Mouse (Mus musculus) neural tube, embryonic 11.5 days (tissue): ENCODE measurements at regions not wholly inside any gene's neighbourhood (a gene's known extent, or its start where the extent isn't known, plus 50 kb on each side); places are given as distances from the start of the nearest gene placed in this dataset.

ENCODE experiments used
- ATAC-seq: fragments of 200-750 bp; cut with Nextera tagmentation; 2 replicates; pipeline ENCODE4 v1.8.0; 2017; ENCODE audit warnings: moderate number of reproducible peaks, mild to moderate bottlenecking, moderate TSS enrichment, moderate library complexity; ENCODE audit not compliant: insufficient read depth, low FRiP score, low TSS enrichment
- DNase-seq: peaks from one replicate; pipeline ENCODE4 v3.0.0-alpha.2; 2015; ENCODE audit warnings: low spot score
- H3K27ac ChIP-seq: fragments of 300-500 bp; sonication (generic); 2 replicates; pipeline ENCODE4 v1.5.1; 2014; ENCODE audit warnings: low read depth, mild to moderate bottlenecking, low read length
- H3K27me3 ChIP-seq: fragments of 300-500 bp; sonication (generic); 2 replicates; pipeline ENCODE4 v1.6.1; 2014; ENCODE audit warnings: mild to moderate bottlenecking, low read length, mixed read lengths; ENCODE audit not compliant: control insufficient read depth, insufficient read depth
- H3K36me3 ChIP-seq: fragments of 300-500 bp; sonication (generic); 2 replicates; pipeline ENCODE4 v1.6.1; 2014; ENCODE audit warnings: mild to moderate bottlenecking, low read length, moderate library complexity, mixed read lengths; ENCODE audit not compliant: control insufficient read depth, insufficient read depth
- H3K4me1 ChIP-seq: fragments of 300-500 bp; sonication (generic); 2 replicates; pipeline ENCODE4 v1.6.1; 2014; ENCODE audit warnings: low read length, mixed read lengths; ENCODE audit not compliant: control insufficient read depth, insufficient read depth
- H3K4me2 ChIP-seq: fragments of 300-500 bp; sonication (generic); 2 replicates; pipeline ENCODE4 v1.6.1; 2014; ENCODE audit warnings: low read depth, mild to moderate bottlenecking, moderate library complexity
- H3K4me3 ChIP-seq: fragments of 300-500 bp; sonication (generic); 2 replicates; pipeline ENCODE4 v1.5.1; 2014; ENCODE audit warnings: low read depth, low read length
- H3K9ac ChIP-seq: fragments of 300-500 bp; sonication (generic); 2 replicates; pipeline ENCODE4 v1.6.1; 2014; ENCODE audit warnings: mild to moderate bottlenecking, low read length
- H3K9me3 ChIP-seq: fragments of 300-500 bp; sonication (generic); 2 replicates; pipeline ENCODE4 v1.6.1; 2016; ENCODE audit warnings: low read length; ENCODE audit not compliant: control insufficient read depth
- WGBS: fragments of 180-500 bp; shearing (Covaris S2); extraction: QIAGEN DNeasy Blood & Tissue Kit; methylation state at CpG from one replicate; pipeline ENCODE4 v1.1.7; 2014; 5-methylcytosine and 5-hydroxymethylcytosine counted together

DNA sequence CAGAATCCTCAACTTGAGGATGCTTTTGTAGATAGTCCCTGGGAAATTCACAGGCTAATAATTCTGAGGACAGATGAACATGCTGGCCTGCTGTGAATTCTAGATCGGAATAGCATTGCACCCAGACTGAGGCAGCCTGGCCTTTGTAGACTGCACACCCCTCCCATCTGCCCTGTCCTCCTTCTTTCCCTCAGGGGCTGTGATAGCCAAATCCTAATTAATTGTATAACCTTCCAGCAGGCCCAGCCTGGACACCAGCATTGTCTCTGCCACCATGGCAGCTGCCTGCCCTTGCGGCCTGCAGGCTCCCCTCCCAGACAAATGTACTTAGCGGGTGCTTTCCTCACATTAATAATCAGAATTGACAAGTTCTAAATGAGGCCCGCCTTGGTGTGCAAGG, 171.7 kb upstream of the Rbfox1 start:
- 69% methylated on average over 4 of the region's 4 CpGs for WGBS
- H3K27me3 ChIP-seq, result no peaks in the 10 kb centered on the region
- ATAC-seq (no peak), DNase-seq (peak; percentile 14)
- no peak overlapping the region for H3K4me2 ChIP-seq
- H3K9ac ChIP-seq, result no peak overlapping the region
- H3K4me3 ChIP-seq, result no peak overlapping the region
- H3K36me3 ChIP-seq, result no peaks in the 10 kb centered on the region
- no peaks in the 10 kb centered on the region for H3K4me1 ChIP-seq
- H3K27ac ChIP-seq, result no peak overlapping the region
- H3K9me3 ChIP-seq, result no peaks in the 10 kb centered on the region

DNA sequence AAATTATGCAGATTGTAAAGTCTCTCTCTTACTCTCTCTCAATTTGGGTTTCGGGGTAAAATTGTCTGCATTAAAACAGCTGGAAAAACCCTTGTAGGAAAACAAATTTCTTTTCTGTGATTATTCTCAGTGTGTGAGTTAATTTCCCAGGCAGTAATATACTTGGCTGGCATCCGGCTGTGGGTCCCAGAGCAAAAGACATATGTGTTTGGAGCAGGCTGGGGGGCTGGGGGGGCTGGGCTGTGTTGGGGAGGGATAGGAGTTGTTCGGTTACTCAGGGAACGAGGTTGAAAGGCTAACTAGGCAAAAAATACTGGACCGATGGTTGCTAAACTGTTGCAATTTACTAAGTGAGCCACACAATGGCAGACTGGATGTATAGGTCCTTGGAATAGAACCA, 175.3 kb upstream of the Rbfox1 start:
- ATAC-seq (no peak), DNase-seq (no peak)
- Histone ChIP-seq H3K36me3 (no peaks in the 10 kb centered on the region), H3K9me3 (no peaks in the 10 kb centered on the region), H3K9ac (no peak overlapping the region), H3K4me2 (no peak overlapping the region), H3K4me1 (no peaks in the 10 kb centered on the region), H3K27me3 (no peaks in the 10 kb centered on the region), H3K27ac (no peak overlapping the region), H3K4me3 (no peak overlapping the region)
- WGBS, result 81% methylated on average over 5 of the region's 5 CpGs

DNA sequence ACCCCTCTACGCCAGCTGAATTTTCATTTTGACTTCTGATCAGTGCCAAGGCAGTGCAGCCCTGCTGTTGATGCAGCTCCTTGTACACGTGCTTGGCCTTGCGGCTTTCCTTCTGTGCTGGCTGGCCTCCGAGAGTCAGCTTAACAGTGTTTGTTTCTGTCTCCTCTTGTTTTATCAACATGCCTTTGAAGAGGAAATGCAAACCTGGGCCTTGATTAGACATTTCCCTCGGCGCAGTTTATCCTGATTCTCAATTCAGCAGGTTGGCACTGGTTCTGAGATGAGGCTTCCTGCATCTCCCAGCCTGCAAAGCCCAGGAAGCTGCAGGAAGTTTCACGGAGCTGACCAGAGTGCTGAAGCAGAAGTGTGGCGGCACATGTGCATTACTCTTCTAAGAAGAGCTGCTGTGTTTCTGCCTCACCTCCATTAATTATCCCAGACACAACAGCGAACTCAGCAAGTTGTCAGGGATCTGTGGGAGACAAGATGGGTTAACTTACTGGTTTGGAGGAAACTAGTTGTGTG, 184.4 kb upstream of the Rbfox1 start:
- Histone ChIP-seq H3K36me3 (no peaks in the 10 kb centered on the region), H3K4me1 (no peaks in the 10 kb centered on the region), H3K9ac (no peak overlapping the region), H3K4me3 (no peak overlapping the region), H3K9me3 (no peaks in the 10 kb centered on the region), H3K27me3 (no peaks in the 10 kb centered on the region), H3K27ac (no peak overlapping the region), H3K4me2 (no peak overlapping the region)
- 59% methylated on average over 9 of the region's 9 CpGs for WGBS
- ATAC-seq (no peak), DNase-seq (peak; percentile 47)

DNA sequence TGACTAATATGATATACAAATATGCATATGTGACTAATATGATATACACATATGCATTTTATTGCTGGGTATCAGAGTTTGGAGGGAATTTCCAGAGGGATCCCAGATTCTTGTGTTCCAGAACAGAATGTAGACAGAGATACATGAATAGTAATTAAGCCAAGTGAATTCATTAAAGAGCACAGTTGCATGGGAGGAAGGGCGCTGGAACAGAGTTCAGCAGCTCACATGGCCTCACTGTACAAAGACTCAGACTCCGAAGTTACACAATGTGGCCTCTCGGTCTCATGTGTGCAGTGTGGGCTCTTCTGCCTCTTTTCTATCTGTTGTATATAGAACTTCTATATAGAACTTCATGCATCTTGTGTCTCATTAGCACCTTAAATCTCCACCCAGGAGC, 196.8 kb upstream of the Rbfox1 start:
- 86% methylated on average over 3 of the region's 3 CpGs for WGBS
- no peak overlapping the region for H3K4me3 ChIP-seq
- H3K9me3 ChIP-seq, result no peaks in the 10 kb centered on the region
- DNase-seq (no peak), ATAC-seq (no peak)
- H3K27ac ChIP-seq, result no peak overlapping the region
- no peaks in the 10 kb centered on the region for H3K27me3 ChIP-seq
- H3K36me3 ChIP-seq, result no peaks in the 10 kb centered on the region
- H3K4me1 ChIP-seq, result no peaks in the 10 kb centered on the region
- H3K4me2 ChIP-seq, result no peak overlapping the region
- H3K9ac ChIP-seq, result no peak overlapping the region

DNA sequence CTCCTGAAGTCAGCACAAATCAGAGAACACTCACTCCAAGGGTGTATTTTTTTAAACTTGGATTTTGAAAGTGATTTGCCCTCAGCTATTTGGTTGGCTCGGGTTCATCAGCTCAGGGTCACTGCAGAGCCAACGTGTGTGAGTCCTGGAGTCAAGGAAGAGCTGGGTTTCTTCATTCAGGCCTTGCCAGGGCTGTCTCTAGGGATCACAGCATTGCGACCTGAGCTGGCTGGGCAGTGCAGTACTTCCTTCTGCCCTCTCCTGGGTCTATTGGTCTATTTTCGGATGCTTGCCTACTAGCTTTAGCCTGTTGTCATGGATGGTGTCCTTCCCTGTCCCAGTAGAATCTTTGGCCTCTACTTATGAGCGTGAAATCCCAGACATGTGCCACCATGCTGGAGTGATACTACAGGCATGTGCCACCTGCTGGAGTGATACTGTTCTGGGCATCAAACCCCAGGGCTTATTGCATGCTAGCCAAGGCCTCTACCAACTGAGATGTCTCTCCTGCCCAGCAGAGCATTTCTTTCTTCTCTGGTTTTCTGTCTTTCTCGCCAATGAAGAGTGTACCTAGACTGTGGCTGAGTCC, 211.7 kb upstream of the Rbfox1 start:
- ATAC-seq (no peak), DNase-seq (no peak)
- Histone ChIP-seq H3K27me3 (no peaks in the 10 kb centered on the region), H3K9ac (no peak overlapping the region), H3K4me2 (no peak overlapping the region), H3K4me1 (no peaks in the 10 kb centered on the region), H3K4me3 (no peak overlapping the region), H3K9me3 (no peaks in the 10 kb centered on the region), H3K36me3 (no peaks in the 10 kb centered on the region), H3K27ac (no peak overlapping the region)
- 82% methylated on average over 6 of the region's 6 CpGs for WGBS

DNA sequence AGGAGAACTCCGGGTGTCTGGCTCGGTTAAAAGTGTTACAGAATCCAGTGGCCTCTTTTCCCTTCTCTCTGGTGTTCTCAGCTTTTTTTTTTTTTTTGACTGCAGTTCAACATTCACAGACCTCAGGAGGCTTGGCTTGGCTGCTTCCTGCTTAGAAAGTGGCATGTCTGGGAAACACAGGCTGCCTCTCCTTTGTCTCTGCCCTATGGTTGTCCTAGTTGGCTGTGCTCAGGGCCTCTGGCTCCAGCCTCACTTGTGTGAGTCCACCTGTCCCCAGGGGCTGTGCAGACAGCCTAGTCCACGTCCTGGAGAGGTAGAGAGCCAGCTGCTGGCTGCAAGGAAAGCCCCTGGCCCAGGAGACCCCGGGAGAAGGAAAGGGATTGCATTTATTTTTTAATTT, 212.3 kb upstream of the Rbfox1 start:
- Histone ChIP-seq H3K4me3 (no peak overlapping the region), H3K9ac (no peak overlapping the region), H3K27me3 (no peaks in the 10 kb centered on the region), H3K4me2 (no peak overlapping the region), H3K36me3 (no peaks in the 10 kb centered on the region), H3K4me1 (no peaks in the 10 kb centered on the region), H3K9me3 (no peaks in the 10 kb centered on the region), H3K27ac (no peak overlapping the region)
- DNase-seq (no peak), ATAC-seq (no peak)
- whole genome bisulfite sequencing, result 71% methylated on average over 4 of the region's 4 CpGs

DNA sequence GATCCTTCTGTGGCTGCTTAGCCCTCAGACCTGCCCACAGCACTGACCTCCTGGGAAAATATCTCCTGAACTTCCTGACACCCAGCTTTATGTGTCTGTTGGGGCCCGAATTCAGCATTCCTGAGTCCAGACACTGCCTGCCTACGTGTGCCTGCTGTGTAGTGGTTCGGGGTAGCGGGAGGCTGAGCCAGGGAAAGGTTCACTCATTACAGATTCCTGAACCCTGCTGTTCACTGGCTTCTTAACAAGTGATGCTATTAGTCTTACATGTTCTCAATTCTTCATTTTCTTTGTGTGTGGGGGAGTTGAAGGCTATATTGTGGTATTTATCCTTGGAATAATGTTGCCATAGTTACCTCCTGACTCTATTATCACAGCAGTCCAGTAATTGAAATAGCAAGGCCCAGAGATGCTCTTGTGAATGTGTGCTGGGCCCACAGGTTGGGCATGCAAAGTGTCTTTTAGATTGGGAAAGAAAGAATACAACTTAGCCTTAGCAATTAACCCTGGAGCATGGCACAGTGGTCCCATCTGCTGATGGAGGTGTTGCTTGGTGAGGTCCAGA, 216.7 kb upstream of the Rbfox1 start:
- no peak for ATAC-seq
- no peaks in the 10 kb centered on the region for H3K36me3 ChIP-seq
- H3K9me3 ChIP-seq, result no peaks in the 10 kb centered on the region
- H3K27ac ChIP-seq, result no peak overlapping the region
- H3K4me1 ChIP-seq, result no peaks in the 10 kb centered on the region
- H3K4me2 ChIP-seq, result no peak overlapping the region
- no peaks in the 10 kb centered on the region for H3K27me3 ChIP-seq
- DNase-seq, result no peak
- no peak overlapping the region for H3K9ac ChIP-seq
- no peak overlapping the region for H3K4me3 ChIP-seq
- WGBS, result 69% methylated on average over 4 of the region's 4 CpGs

DNA sequence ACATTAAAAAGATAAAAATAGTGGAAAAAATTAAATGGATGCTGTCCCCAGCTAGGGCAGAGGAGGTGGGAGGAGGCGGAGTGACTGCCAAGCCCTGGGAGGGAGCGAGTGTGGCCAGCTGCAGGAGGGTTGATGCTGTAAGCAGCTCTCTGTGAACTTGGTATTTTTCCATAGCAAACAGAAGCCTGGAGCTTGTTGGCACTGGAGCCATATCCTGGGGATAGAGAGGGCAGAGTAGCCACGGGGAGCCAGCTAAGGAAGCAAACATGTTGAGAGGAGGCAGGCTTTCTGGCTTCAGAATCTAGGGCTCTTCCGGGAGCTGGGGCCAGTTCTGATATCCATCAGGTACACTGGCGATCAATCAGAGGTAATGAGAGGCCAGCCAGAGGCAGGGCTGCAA, 223.2 kb upstream of the Rbfox1 start:
- Histone ChIP-seq H3K4me3 (no peak overlapping the region), H3K4me1 (no peaks in the 10 kb centered on the region), H3K9me3 (no peaks in the 10 kb centered on the region), H3K36me3 (no peaks in the 10 kb centered on the region), H3K27ac (no peak overlapping the region), H3K27me3 (no peaks in the 10 kb centered on the region), H3K9ac (no peak overlapping the region), H3K4me2 (no peak overlapping the region)
- ATAC-seq (no peak), DNase-seq (no peak)
- WGBS, result 81% methylated on average over 5 of the region's 5 CpGs

DNA sequence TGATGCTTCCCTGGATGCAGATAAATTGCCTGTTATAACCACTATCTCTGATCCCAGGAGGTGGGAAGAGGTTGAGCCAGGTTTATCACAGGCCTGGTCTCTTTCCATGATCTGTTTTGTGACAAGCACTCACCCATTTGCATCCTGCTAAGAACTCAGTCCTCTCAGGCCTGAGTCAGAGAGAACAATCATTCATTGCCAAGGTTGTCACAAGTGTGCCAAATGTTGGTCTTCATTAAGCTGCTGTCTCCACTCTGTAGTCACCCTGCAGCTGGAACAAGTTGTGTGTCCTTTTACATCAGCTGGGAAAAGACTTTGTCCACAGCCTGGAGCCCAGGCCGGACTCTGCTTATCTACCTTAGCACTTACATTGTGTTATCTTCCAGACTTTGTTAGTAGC, 233.6 kb upstream of the Rbfox1 start:
- no peak for DNase-seq
- no peaks in the 10 kb centered on the region for H3K36me3 ChIP-seq
- no peak overlapping the region for H3K27ac ChIP-seq
- no peaks in the 10 kb centered on the region for H3K9me3 ChIP-seq
- no peak for ATAC-seq
- no peaks in the 10 kb centered on the region for H3K27me3 ChIP-seq
- no peak overlapping the region for H3K4me3 ChIP-seq
- H3K4me2 ChIP-seq, result no peak overlapping the region
- WGBS, result 88% methylated on average over 1 of the region's 1 CpGs
- H3K4me1 ChIP-seq, result no peaks in the 10 kb centered on the region
- H3K9ac ChIP-seq, result no peak overlapping the region
